Mouse (Mus musculus) colon, adult 2 months (tissue): ENCODE data around the gene Plekhj1. TPM values are rescaled to one million over a fixed set of nuclear protein-coding genes. Genes with fewer than 3 reads are reported as not detected.

Experiments used
- polyA plus RNA-seq: library from polyadenylated mRNA; depleted of rRNA; stranded (reverse); fragments of >200 nt; gene quantifications from 2 replicates; pipeline ENCODE4 v1.2.3, GENCODE M21; 2012; rRNA removed

Plekhj1 gene
- polyA plus RNA-seq: 54.2 and 71.9 TPM in 2 replicates

GRCm38 (mm10) chr10:80798150-80799006 lies at the start of gene Plekhj1, which contains the start of gene Sf3a2:
Gene Plekhj1 (minus strand): TSS chr10:80798626.
Gene Sf3a2 (plus strand): TSS chr10:80798198.

DNA sequence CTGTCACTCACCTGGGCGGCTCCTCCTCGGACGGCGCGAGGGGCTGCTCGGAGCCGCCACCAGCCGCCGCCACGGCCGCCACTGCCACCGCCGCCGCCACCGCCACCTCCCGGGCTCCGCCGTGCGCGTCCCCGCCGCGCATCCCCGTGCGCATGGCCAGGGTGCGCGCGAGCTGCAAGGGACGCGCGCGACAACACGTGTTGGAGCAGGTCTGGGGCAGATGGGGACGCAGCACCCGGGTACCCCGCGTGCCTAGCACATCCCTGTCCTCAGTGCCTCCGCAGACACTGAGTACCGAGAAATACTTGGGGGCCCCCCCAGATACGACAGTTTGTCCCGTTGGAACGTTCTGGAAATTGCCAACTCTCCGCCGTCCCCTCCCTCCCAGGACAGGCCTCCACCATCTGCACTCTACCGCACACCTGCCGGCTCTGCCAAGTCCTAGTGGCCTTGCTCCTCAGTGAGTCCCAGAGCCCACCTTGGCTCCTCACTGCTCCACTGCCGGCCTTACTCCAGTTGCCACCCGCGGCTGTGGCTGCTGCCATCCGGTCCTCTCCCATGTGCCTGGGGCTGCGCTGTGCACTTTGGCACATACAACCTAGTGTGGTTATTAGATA lies 45.6 kb upstream of the Plekhj1 start, which contains the start of gene Lingo3:
TSS of gene Lingo3 (minus strand) at position 109 of the 617 bp plus-strand sequence.

DNA sequence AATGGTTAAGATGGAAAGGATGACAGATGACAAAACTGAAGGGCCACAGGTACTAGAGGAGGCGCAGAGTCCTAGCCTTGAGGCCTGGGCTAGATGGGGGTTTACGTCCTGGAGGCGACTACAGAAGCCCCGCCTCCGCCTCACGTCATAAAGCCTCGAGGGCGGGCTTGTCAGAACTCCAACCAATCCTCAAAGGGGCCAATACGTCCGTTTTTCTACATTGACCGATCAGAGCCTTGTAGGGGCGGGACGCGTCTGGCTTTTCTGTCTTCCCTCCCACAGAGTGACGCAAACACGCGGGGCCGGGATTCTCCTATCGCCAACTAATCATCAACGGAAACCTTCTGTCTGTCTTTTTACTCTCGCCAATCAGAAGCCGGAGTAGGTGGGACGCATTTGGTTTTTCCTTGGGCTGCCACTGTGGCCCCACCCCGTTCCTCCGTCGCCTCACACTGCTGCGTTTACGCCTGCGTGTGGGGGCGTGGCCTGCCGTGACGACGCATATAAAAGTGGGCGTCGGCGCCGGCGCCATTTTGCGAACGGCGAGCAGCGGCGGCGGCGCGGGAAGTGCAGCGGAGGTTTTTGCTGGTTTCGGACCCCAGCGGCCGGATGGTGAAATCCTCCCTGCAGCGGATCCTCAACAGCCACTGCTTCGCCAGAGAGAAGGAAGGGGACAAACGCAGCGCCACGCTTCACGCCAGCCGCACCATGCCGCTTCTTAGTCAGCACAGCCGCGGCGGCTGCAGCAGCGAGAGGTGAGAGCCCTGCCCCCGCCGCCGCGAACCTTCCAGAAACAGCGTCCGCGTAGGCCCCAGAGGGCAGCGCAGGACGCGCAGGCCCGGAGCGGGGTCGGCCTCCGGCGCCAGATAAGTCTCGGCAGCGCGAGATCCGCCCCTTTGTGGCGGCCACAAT lies 28.0 kb upstream of the Plekhj1 start, which contains the start of gene Oaz1:
TSS of gene Oaz1 (plus strand) at position 506 of the 912 bp plus-strand sequence.

GRCm38 (mm10) chr10:80813366-80813765 lies 14.9 kb upstream of the Plekhj1 start, which contains the start of gene Jsrp1:
Gene Jsrp1 (minus strand): TSS chr10:80813498.

DNA sequence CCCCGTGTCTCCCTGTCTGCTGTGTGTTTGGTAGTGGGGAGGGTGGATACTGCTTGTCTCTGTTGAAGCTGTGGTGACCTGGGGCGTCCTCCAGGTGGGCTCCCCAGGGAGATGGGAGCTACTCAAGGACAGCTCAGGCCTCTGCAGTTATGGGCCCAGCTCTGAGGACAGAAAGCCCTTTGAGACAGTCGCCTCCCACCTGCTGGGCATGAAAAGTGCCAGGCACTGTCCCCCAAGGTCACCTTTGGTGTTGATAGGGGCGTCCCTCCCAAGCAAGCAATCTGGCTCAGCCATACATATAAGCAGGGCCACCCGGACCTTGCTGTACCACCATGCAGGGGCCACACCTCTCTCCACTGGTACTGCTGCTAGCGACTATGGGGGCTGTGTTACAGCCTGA lies 6.5 kb upstream of the Plekhj1 start, which contains the start of gene Amh:
TSS of gene Amh (plus strand) at position 328 of the 400 bp plus-strand sequence.

GRCm38 (mm10) chr10:80754594-80755290 lies 43.7 kb downstream of the Plekhj1 start, which contains the start of gene Dot1l:
Gene Dot1l (plus strand): TSS chr10:80755206.

Other genes with a start within 250 kb of the Plekhj1 start
- 56.3 and 60.5 TPM in 2 replicates for gene Rexo1, start 237.1 kb downstream of the Plekhj1 start, polyA plus RNA-seq
- gene Klf16, start 221.3 kb downstream of the Plekhj1 start, polyA plus RNA-seq: 32.1 and 34.5 TPM in 2 replicates
- gene Abhd17a, start 208.3 kb downstream of the Plekhj1 start, polyA plus RNA-seq: 328 and 390 TPM in 2 replicates
- gene Scamp4, start 195.8 kb downstream of the Plekhj1 start, polyA plus RNA-seq: 145 and 162 TPM in 2 replicates
- 22.0 and 28.5 TPM in 2 replicates for gene Adat3, start 195.7 kb downstream of the Plekhj1 start, polyA plus RNA-seq
- 3.8 and 4.9 TPM in 2 replicates for gene Gm49322, start 192.6 kb downstream of the Plekhj1 start, polyA plus RNA-seq
- gene Csnk1g2, start 175.8 kb downstream of the Plekhj1 start, polyA plus RNA-seq: 326 and 352 TPM in 2 replicates
- gene Btbd2, start 141.6 kb downstream of the Plekhj1 start, polyA plus RNA-seq: 89.5 and 97.5 TPM in 2 replicates
- gene Mknk2, start 120.5 kb downstream of the Plekhj1 start, polyA plus RNA-seq: 385 and 392 TPM in 2 replicates
- 39.9 and 49.0 TPM in 2 replicates for gene Mob3a, start 96.6 kb downstream of the Plekhj1 start, polyA plus RNA-seq
- 52.3 and 56.7 TPM in 2 replicates for gene Izumo4, start 96.4 kb downstream of the Plekhj1 start, polyA plus RNA-seq
- 116 and 122 TPM in 2 replicates for gene Ap3d1, start 56.4 kb downstream of the Plekhj1 start, polyA plus RNA-seq
- 25.5 and 45.2 TPM in 2 replicates for gene Dot1l, start 43.4 kb downstream of the Plekhj1 start, polyA plus RNA-seq
- gene Sf3a2, start 428 bp downstream of the Plekhj1 start, polyA plus RNA-seq: 31.8 and 39.2 TPM in 2 replicates
- gene Amh, start 6.6 kb upstream of the Plekhj1 start, polyA plus RNA-seq: 0.67 and 1.1 TPM in 2 replicates
- gene Jsrp1, start 14.9 kb upstream of the Plekhj1 start, polyA plus RNA-seq: 0.13 TPM in 1 of 2 replicates, not detected in the other
- gene Oaz1, start 28.0 kb upstream of the Plekhj1 start, polyA plus RNA-seq: 843 and 1,116 TPM in 2 replicates
- gene Lingo3, start 45.4 kb upstream of the Plekhj1 start, polyA plus RNA-seq: not detected in 2 replicates
- 73.9 and 111 TPM in 2 replicates for gene Lsm7, start 56.6 kb upstream of the Plekhj1 start, polyA plus RNA-seq
- gene Sppl2b, start 56.6 kb upstream of the Plekhj1 start, polyA plus RNA-seq: 128 and 145 TPM in 2 replicates
- gene Tmprss9, start 73.2 kb upstream of the Plekhj1 start, polyA plus RNA-seq: 0.30 and 0.33 TPM in 2 replicates
- 270 and 310 TPM in 2 replicates for gene Timm13, start 102.3 kb upstream of the Plekhj1 start, polyA plus RNA-seq
- gene Lmnb2, start 119.6 kb upstream of the Plekhj1 start, polyA plus RNA-seq: 42.0 and 44.6 TPM in 2 replicates
- 28.3 and 29.6 TPM in 2 replicates for gene Gadd45b, start 131.4 kb upstream of the Plekhj1 start, polyA plus RNA-seq
- 1.2 and 1.7 TPM in 2 replicates for gene Gng7, start 216.3 kb upstream of the Plekhj1 start, polyA plus RNA-seq
- gene Diras1, start 227.0 kb upstream of the Plekhj1 start, polyA plus RNA-seq: 0.54 and 0.86 TPM in 2 replicates
- 43.7 and 44.3 TPM in 2 replicates for gene Slc39a3, start 238.8 kb upstream of the Plekhj1 start, polyA plus RNA-seq